Mouse (Mus musculus) stomach, postnatal 0 days (tissue): ENCODE measurements around the gene Mrpl46. TPM values are rescaled to one million over a fixed set of nuclear protein-coding genes. Genes with fewer than 3 reads are reported as not detected.

Experiments used
- ATAC-seq: fragments of 200-750 bp; cut with Nextera tagmentation; 2 replicates; pipeline ENCODE4 v1.8.0; 2017; ENCODE audit not compliant: low FRiP score, low TSS enrichment
- DNase-seq: peaks from one replicate; pipeline ENCODE4 v3.0.0-alpha.2; 2016; ENCODE audit warnings: low spot score
- H3K27ac ChIP-seq: fragments of 300-500 bp; sonication (generic); replicated peaks from 2 replicates; pipeline ENCODE4 v1.5.1; 2014; ENCODE audit warnings: mild to moderate bottlenecking, control low read depth
- H3K27me3 ChIP-seq: fragments of 300-500 bp; sonication (generic); 2 replicates; pipeline ENCODE4 v1.6.1; 2014; ENCODE audit warnings: low read length; ENCODE audit not compliant: control insufficient read depth, insufficient read depth
- H3K36me3 ChIP-seq: fragments of 300-500 bp; sonication (generic); 2 replicates; pipeline ENCODE4 v1.6.1; 2014; ENCODE audit warnings: low read length, mixed read lengths; ENCODE audit not compliant: control insufficient read depth, insufficient read depth
- H3K4me1 ChIP-seq: fragments of 300-500 bp; sonication (generic); replicated peaks from 2 replicates; pipeline ENCODE4 v1.6.1; 2014; ENCODE audit warnings: antibody characterized with exemption; ENCODE audit not compliant: control insufficient read depth, insufficient read depth
- H3K4me2 ChIP-seq: fragments of 300-500 bp; sonication (generic); replicated peaks from 2 replicates; pipeline ENCODE4 v1.6.1; 2014; ENCODE audit warnings: low read depth, mild to moderate bottlenecking, control low read depth, moderate library complexity
- H3K4me3 ChIP-seq: fragments of 300-500 bp; sonication (generic); 2 replicates; pipeline ENCODE4 v1.5.1; 2014; ENCODE audit warnings: low read depth, low read length, control low read depth
- H3K9ac ChIP-seq: fragments of 300-500 bp; sonication (generic); 2 replicates; pipeline ENCODE4 v1.6.1; 2014; ENCODE audit warnings: mild to moderate bottlenecking, low read length, control low read depth, mixed read lengths
- H3K9me3 ChIP-seq: fragments of 300-500 bp; sonication (generic); 2 replicates; pipeline ENCODE4 v1.6.1; 2016; ENCODE audit warnings: low read length; ENCODE audit not compliant: control insufficient read depth
- CTCF ChIP-seq: IDR thresholded peaks from 2 replicates; pipeline ENCODE4 v1.5.1; 2016; ENCODE audit warnings: antibody characterized with exemption, low read depth, mild to moderate bottlenecking, moderate library complexity
- EP300 ChIP-seq: optimal IDR thresholded peaks from 2 replicates; pipeline ENCODE3; 2016; ENCODE audit warnings: antibody characterized with exemption
- WGBS: fragments of 180-500 bp; shearing (Covaris S2); extraction: QIAGEN DNeasy Blood & Tissue Kit; methylation state at CpG from one replicate; pipeline ENCODE4 v1.1.7; 2014; 5-methylcytosine and 5-hydroxymethylcytosine counted together
- polyA plus RNA-seq: library from polyadenylated mRNA; unstranded; fragments of >200 nt; fragmentation: Nextera tagmentation; extraction: Ambion mirVana; gene quantifications from 2 replicates; pipeline ENCODE4 v1.2.1, GENCODE M21; 2015

Gene Mrpl46
- polyA plus RNA-seq, 1 experiment from 2014 or later, result 55.5 TPM

DNA sequence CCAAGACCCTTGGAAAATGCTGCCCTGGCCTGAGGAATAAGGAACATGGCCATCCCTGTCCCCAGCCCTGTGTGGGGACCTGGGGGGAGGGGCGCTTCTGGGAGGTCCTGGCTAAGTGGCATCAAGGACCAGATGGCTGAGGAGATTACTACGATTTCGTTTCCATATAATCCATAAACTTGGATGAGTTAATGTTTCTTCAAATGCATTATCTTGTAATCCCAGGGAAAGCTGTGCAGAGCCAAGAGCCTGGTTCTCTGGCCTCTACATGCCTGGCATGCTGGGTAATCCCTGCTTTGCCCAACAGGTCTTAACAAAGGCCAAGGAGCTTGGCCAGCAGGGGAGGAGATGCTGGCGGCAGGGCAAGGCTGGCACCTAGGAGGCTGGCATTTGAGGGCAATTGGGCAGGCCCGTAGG lies 18.1 kb downstream of the Mrpl46 start:
- Histone ChIP-seq H3K9ac (no peak overlapping the region), H3K27ac (no peak overlapping the region), H3K9me3 (no peaks in the 10 kb centered on the region), H3K4me2 (no peak overlapping the region), H3K36me3 (no peaks in the 10 kb centered on the region), H3K27me3 (no peaks in the 10 kb centered on the region), H3K4me1 (0 out of 2 replicates have a peak, but pooled peaks cover 2% of the 10 kb centered on the region), H3K4me3 (no peak overlapping the region)
- no peak for ATAC-seq
- TF ChIP-seq CTCF (no peak), EP300 (no peak)
- 55% methylated on average over 5 of the region's 5 CpGs for WGBS
- no peak for DNase-seq

DNA sequence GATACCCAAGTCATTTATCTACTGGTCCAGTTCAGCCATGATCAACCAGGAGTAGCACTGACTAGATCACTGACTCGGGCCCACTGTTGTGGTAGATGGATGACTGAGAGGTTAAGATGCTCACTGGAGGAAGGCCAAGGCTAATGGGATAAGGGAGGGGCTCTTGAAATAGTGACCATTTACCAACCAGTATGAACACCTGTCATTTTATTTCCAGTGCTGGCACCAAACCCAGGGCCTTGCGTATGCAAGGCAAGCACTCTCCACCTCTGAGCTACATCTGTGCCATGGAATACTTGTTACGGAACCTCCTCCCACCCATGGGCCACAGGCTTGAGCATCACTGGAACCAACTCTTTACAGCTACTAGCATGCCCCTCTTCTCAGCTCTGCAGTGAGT lies 19.5 kb downstream of the Mrpl46 start:
- Histone ChIP-seq H3K4me2 (no peak overlapping the region), H3K4me1 (no peaks in the 10 kb centered on the region), H3K9me3 (no peaks in the 10 kb centered on the region), H3K27me3 (no peaks in the 10 kb centered on the region), H3K27ac (no peak overlapping the region), H3K36me3 (no peaks in the 10 kb centered on the region), H3K9ac (no peak overlapping the region), H3K4me3 (no peak overlapping the region)
- no peak for TF ChIP-seq CTCF
- no peak for TF ChIP-seq EP300
- DNase-seq (no peak), ATAC-seq (no peak)
- 90% methylated on average over 3 of the region's 3 CpGs for WGBS

DNA sequence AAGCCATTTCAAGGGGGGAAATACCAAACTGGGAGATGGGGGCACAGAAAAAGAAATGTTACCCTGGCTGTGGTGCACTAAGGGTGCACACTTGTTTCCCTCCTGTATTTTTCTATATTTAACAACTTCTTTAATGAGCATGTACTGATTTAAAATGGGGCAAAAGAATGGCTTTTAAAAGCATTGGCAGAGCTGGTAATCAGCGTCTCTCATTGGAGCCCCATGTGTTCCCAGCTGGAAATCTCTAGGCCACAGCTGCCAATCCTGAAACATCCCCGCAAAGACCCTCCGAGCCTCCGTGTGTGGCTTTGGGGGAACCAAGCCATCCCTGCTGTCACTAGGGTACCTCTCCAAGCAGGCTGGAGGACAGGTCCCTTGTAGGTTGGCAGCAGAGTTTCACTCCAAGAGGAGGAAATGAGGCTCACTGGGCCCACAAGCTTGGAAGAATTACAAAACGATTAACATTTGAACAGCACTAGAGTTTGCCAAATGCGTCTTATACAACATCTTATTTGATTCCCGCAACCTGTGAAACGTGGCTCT lies 28.8 kb downstream of the Mrpl46 start:
- H3K36me3 ChIP-seq, result no peaks in the 10 kb centered on the region
- no peak overlapping the region for H3K4me2 ChIP-seq
- H3K9me3 ChIP-seq, result no peaks in the 10 kb centered on the region
- no peak for DNase-seq
- H3K27ac ChIP-seq, result no peak overlapping the region
- H3K9ac ChIP-seq, result no peak overlapping the region
- no peak for ATAC-seq
- no peaks in the 10 kb centered on the region for H3K27me3 ChIP-seq
- no peak for TF ChIP-seq CTCF
- no peak for TF ChIP-seq EP300
- 67% methylated on average over 8 of the region's 8 CpGs for WGBS
- H3K4me1 ChIP-seq, result no peaks in the 10 kb centered on the region
- H3K4me3 ChIP-seq, result no peak overlapping the region

DNA sequence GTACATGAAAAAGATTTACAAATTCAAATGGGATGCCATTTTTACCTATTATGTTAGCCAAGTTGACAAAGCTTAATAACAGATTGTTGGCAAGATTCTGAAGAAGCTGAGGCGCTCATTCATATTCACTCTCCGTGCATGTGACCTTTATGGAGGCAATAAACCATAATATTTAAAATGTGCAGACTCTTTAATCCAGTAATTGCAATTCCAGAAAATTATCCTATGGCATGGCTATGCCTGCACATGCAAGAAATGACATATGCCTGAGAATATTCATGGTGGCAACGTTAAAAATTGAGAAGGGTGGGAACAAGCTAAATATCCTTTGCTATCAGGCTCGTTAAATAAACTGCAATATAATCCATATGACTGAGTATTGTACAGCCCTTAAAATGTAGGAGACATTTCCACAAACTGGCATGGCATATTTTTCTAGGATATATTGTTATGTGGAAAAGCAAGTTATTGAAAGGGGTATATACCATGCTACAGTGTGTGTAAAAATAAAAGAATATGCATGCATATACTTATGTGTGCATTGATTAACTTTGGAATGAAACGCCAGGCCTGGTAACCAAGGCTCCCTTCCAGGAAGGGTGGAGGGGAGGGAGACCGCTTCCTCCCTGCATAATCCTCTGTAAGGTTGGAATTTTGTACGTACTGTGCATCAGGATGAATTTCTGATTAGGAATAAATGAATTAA lies 29.4 kb downstream of the Mrpl46 start:
- Histone ChIP-seq H3K9me3 (no peaks in the 10 kb centered on the region), H3K27me3 (no peaks in the 10 kb centered on the region), H3K4me3 (no peak overlapping the region), H3K27ac (no peak overlapping the region), H3K4me2 (no peak overlapping the region), H3K9ac (no peak overlapping the region), H3K4me1 (no peaks in the 10 kb centered on the region), H3K36me3 (no peaks in the 10 kb centered on the region)
- no peak for ATAC-seq
- no peak for DNase-seq
- TF ChIP-seq EP300 (no peak), CTCF (no peak)
- WGBS, result 67% methylated on average over 7 of the region's 7 CpGs

DNA sequence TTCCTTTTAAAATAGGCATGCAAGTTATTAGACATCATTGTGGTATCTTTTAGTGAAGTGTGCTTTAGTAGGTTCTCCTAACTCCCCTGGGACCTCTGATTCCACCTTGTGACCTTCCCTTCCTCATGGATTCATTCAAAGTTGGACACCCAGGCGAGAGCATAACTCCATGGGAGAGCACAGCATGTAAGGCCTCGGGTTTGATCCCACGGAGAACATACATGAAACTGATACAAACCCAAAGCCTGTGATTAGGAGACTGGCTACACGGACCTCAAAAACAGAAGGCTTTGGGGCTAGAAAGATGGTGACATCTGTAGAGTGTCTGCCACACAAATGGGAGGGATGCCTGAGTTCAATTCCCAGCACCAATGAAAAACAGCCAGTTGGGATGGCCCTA lies 30.4 kb downstream of the Mrpl46 start:
- Histone ChIP-seq H3K9ac (no peak overlapping the region), H3K36me3 (no peaks in the 10 kb centered on the region), H3K4me2 (no peak overlapping the region), H3K9me3 (no peaks in the 10 kb centered on the region), H3K27ac (no peak overlapping the region), H3K4me1 (no peaks in the 10 kb centered on the region), H3K27me3 (no peaks in the 10 kb centered on the region), H3K4me3 (no peak overlapping the region)
- DNase-seq (no peak), ATAC-seq (no peak)
- 92% methylated on average over 4 of the region's 4 CpGs for WGBS
- no peak for TF ChIP-seq CTCF
- TF ChIP-seq EP300, result no peak

DNA sequence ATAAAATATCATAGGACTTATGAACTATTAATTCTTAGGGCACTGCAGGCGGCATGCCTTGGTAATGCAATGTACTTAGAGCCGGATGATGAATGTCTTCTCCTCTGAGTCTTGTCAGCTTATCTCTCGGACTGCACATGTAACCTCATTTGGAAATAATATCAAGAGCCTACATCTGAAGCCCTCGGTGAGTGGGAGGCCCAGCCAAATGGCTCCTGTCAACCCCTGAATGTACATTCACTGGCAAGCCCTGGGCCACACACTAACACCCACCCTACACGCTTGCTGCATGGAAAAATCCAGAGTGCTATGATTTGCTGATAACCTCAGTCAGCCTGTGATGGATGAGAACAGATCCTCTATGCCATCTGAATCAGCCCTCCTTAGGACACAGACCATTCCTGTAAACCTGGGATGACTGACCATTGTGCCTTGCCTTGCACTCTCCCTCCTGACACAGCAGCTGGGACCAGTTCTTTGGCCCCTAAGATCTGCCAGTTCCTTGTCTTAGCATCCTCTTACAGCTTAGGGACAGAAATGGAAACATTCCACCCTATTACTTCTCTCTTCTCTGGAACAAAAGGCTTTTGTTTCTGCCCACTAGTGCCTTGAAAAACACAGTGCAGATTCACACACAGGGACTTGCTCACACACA lies 39.5 kb downstream of the Mrpl46 start:
- no peaks in the 10 kb centered on the region for H3K4me1 ChIP-seq
- TF ChIP-seq CTCF (no peak), EP300 (no peak)
- H3K4me3 ChIP-seq, result no peak overlapping the region
- no peak overlapping the region for H3K27ac ChIP-seq
- H3K4me2 ChIP-seq, result no peak overlapping the region
- DNase-seq (no peak), ATAC-seq (no peak)
- 56% methylated on average over 5 of the region's 5 CpGs for WGBS
- H3K9me3 ChIP-seq, result no peaks in the 10 kb centered on the region
- H3K9ac ChIP-seq, result no peak overlapping the region
- no peaks in the 10 kb centered on the region for H3K27me3 ChIP-seq
- H3K36me3 ChIP-seq, result no peaks in the 10 kb centered on the region
